Mouse (Mus musculus) layer of hippocampus, adult 9-11 months (tissue): ENCODE measurements around the gene Tcl1b1.
"Not testable (repeated sequence)": the region's sequence is repeated elsewhere in the genome, so short reads cannot be mapped to it uniquely, and the experiment has no call there.

Experiments used
- DNase-seq: peaks from one replicate; pipeline ENCODE4 v3.0.0; 2022

Tcl1b1 gene

DNA sequence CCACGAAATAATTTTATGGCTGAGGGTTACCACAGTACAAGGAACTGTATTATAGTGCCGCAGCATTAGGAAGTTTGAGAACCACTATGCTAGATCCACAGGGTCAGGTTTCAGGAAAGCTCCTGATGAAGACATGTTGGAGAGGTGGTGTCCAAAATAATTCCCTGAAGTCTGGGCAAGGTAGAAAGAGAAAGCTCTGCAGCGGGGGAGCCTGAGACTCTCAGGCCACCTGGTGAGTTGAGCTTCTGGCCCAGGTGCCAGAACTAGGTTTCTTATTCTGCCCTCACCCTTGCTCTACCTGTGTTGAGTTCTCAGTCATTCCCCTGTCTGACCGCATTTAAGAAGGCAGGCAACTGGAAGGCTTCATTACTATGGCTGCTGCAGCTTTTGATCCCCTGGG is at the start of gene Tcl1b1:
TSS of gene Tcl1b1 (plus strand) at position 301 of the 400 bp plus-strand sequence.
- no peak for DNase-seq

DNA sequence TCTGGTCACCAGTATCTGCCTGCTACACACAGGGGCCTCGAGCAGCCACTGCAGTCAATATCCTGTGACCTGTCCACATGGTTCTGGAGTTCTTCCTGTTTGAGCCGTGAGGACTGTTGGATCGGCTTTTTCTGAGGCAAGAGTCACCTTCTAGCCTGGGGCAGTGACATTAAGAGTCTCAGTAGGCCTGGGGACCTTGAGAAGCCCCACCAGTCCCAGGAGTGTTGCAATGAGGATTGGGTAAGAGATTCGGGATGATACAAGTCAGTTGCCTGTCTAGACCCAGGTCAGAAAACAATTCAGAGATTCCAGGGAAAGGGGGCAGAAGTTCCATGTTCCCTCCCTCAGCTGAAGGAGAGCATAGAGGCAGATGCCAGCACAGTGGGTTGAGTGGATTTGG is 49.7 kb upstream of the Tcl1b1 start:
- DNase-seq = no peak

DNA sequence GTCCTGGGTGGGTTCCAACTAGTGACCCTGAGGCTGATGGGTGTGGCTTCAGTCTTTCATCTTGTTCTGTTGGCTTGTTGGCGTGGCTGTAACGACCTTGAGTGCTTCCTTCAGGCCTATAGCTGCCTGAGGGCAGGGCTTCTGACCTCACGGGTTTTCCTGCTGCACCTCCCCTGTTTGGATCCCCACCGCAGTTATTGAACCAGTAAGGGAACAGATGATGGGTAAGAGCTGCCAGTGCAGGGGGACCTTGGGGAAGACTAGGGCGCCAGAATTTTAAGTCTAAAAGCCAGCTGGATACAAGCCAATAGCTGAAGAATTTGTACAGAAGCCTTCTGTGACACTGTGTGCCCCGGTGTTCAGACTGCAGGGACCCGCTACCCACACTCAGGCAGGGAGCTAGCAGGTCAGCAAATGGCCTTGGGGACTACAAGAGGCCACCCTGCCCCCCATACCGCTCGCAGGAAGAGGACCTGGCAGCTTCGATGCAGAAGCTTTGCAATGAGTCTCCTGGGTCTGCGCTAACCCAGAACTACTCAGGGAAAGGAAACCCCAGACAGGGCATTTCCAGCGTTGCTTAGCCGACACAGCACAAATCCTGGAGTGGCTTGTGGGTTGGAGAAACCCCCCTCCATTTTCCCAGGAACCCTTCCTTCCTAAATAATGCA is 47.0 kb upstream of the Tcl1b1 start:
- DNase-seq = no peak

DNA sequence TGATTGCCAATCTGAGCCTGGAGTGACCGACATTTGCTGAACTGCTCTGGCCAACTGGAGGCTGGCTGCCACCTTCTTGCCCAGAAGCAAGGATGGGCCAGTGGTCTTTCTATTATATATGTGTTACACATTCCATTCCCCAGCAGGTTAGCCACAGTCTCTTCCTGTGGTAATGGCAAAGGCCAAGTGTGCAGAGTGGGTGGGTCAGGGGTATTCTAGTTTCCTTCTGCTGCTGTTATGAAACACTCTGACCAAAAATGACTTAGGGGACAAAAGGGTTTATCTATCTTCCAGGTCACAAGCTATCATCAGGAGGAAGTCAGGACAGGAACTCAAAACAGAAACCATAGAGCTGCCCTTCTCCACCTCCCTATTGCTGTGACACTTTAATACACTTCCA is 42.8 kb upstream of the Tcl1b1 start:
- no peak for DNase-seq

DNA sequence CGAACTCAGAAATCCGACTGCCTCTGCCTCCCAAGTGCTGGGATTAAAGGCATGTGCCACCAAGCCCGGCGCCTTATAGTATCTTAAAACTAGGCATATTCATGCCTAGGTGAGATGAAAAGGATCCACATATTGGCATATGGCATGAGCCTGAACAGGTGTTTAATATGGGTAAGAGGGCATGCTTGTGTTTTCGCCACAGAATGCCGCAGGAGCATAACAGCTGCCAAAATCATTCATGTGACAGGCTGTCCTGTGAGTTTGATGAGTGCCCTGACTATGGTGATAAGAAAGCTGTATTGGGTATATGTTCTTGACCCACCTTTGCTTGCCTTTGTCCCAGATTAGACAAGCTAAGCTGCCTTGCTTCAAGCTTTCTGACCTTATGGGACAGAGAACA is 34.1 kb upstream of the Tcl1b1 start:
- DNase-seq = no peak

DNA sequence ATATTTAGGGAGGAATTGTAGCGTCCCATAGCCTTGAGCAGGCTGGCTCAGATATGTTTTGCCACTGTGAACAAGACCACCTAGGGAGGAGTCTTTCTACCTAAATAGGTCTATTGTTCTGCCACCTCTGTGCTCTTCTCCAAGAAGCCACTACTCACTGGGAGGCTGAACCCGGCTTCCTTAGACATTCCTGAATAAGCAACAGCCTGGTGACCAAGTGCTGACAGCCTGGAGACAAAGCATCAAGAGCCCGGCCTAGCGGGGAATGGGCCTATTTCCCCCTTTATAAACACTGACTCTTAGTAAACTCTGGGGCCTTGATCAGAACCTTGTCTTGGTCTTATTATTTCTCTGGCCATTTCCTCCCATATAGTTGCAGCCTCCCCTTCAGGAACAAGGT is 33.0 kb upstream of the Tcl1b1 start:
- DNase-seq = no peak

DNA sequence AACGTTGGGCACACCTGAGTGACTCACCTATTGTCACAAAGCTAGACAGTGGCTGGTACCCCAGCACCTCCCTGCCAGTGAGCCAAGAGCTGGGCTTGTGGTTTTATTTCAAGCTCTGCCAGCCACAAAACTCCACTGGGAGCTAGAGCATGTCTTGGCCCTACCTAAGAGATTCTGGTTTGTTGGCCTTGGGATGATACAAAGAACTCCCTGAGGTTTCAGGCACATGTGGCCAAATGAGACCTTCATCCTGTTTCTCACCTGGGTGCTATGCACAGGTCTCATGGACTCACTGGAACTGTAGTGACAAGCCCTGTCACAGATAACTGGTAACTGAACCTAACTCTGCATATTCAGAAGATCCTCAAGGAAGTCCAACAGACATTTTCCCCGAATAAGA is 31.9 kb upstream of the Tcl1b1 start:
- no peak for DNase-seq

DNA sequence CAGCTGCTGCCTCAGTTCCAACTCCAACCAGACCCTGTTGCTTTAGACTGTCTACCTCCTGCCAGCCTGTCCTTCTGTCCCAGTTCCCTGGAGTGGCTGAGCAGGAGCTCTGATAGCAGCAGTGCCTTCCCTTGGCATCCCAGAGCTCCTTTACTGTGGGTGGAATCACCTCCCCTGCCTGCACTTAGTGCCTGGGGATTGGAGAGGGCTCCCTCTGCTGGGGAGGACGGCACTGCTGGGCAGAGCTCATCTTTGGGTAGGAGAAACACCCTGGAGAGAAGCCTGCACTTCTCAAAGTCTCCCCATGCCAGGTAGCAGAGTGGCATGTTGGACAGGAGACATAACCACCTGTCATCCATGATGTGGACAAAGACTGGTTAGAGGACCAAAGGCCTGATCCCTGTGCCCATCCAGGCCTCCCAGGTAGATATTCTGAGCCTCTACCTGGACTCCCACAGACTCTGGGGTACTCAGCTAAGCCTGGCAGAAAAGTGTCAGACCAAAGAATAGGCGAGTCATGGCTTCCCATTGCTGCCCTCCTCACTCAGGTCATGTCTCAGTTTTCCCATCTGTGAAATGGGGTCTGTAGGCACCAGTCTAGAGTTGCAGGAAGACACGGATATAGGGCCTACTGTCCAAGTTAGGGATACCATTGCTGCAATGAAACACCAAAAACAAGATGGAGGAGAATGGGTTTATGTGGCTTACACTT is 29.8 kb upstream of the Tcl1b1 start:
- DNase-seq = not testable (repeated sequence)

DNA sequence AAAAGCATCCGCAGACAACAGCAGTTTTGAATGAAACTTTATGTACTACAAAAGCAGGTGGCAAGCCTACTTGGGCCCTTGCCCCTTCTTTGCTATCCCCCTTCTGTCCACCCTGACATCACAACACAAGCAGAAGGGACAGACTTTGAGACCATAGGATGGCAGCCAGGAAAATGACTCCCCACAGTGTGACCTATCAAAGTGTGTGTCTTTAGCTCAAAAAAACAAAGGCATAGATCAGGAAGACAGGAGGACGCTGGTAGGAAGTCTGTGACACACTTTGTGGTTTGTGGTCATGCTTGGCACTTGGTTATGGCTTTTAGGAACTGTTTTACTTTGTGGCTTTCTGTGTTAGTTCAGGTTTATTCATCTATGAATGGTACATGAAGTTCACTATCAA is 25.3 kb upstream of the Tcl1b1 start:
- not testable (repeated sequence) for DNase-seq

DNA sequence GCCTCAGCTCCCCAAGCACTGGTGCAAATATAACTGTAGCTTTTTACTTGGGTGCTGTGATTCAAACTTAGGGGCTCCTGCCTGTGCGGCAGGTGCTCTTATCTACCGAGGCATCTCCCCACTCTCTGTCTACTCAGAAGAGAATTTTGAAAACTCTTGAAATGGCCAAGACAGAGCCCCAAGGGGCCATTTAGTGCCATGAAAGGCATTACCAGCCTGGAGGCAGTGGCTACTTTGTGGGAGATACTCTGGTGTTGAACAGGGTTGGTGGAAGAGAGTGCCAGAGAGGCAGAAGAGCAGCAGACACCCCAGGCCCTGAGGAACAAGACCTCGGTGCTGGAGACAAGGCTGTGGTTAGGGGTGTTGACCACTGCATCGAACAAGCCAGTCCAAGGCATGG is 24.7 kb upstream of the Tcl1b1 start:
- DNase-seq = not testable (repeated sequence)

DNA sequence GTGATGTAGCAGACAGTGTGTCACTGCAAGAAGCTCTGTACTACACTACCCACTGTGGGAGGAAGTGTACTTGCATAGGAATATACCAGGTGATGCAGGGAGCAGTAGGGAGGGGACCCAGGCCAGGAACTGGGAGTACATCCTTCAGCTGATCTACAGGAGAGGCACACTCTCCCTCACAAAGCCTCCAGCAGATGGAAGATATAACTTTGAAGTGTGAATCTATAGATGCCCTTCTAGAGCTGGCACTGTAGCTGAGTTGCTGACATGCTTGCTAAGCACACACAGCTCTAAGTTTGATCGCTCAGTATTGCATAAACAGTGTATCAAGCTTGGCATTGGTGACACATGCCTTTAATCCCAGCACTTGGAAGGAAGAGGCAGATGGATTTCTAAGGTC is 21.8 kb upstream of the Tcl1b1 start:
- DNase-seq = not testable (repeated sequence)

DNA sequence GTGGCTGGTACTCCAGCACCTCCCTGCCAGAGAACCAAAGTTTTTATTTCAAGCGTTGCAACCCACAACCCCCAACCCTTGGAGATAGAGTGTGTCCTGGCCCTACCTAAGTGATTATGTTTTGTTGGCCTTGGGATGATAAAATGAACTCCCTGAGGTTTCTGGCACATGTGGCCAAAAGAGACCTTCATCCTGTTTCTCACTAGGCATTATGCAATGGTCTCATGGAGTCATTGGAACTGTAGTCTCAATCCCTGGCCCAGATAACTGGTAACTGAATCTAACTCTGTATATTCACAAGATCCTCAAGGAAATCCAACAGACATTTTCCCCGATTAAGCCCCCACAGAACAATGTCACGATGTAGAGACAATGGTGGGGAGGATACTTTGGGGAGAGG is 16.4 kb upstream of the Tcl1b1 start:
- no peak for DNase-seq

DNA sequence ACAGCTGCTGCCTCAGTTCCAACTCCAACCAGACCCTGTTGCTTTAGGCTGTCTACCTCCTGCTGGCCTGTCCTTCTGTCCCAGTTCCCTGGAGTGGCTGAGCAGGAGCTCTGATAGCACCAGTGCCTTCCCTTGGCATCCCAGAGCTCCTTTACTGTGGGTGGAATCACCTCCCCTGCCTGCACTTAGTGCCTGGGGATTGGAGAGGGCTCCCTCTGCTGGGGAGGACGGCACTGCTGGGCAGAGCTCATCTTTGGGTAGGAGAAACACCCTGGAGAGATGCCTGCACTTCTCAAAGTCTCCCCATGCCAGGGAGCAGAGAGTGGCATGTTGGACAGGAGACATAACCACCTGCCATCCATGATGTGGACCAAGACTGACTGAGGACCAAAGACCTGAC is 14.6 kb upstream of the Tcl1b1 start:
- DNase-seq = not testable (repeated sequence)

DNA sequence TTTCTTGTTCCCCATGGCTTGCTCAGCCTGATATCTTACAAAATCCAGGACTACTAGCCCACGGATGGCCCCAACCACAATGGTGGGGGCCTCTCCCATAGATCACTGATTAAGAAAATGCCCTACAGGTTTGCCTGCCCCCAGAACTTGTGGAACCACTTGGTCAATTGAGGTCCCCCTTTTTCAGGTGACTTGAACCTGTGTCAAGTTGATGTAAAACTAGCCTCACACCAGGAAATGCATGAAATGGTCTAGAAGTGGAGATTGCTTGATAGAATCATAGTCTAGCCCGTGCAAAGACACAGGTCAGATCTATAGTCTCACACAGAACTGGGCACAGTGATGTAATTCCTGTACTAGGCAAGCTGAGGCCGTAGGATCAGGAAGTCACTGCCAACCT is 13.8 kb upstream of the Tcl1b1 start, which contains the start of gene Tcl1b2:
TSS of gene Tcl1b2 (plus strand) at position 301 of the 400 bp plus-strand sequence.
- no peak for DNase-seq

DNA sequence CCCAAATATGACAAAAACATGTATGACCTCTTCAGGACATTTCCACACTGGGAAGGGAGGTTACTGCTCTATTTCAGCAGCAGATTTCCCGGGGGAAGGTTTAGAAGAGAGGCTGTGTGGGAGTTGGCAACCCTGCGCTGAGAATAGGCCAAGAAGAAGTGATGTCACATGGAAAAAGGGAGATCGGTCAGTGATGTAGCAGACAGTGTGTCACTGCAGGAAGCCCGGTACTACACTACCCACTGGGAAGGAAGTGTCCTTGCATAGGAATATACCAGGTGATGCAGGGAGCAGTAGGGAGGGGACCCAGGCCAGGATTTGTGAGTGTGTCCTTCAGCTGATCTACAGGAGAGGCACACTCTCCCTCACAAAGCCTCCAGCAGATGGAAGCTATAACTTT is 4.2 kb upstream of the Tcl1b1 start:
- not testable (repeated sequence) for DNase-seq

DNA sequence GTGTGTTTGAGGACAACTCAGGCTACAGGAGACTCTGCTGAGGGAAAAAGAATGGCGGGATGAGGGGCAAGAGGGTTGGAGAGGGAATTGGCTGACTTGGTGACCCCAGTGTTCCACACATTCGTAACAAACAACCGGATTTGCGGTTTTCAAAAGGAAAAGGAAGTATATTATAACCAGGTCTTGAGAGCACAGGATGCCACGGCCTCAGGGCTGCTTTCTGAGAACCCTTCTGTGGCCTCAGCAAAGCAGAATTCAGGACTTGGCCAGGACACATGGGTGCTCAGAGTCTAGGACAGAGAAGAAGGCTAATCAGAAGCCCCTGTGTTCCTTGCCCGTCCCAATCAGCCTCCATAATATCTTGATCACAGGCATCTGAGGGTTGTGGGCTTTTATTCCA is 648 bp upstream of the Tcl1b1 start:
- no peak for DNase-seq

DNA sequence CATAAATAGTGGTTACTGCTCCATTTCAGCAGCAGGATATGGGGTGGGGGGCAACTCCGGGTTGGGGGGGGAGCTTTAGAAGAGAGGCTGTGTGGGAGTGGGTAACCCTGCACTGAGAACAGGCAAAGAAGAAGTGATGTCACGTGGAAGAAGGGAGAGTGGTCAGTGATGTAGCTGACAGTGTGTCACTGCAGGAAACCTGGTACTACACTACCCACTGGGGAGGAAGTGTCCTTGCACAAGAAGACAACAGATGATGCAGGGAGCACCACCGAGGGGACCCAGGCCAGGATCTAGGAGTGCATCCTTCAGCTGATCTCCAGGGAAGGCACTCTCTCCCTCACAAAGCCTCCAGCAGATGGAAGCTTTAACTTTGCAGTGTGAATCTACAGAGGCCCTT is 7.2 kb downstream of the Tcl1b1 start:
- no peak for DNase-seq

DNA sequence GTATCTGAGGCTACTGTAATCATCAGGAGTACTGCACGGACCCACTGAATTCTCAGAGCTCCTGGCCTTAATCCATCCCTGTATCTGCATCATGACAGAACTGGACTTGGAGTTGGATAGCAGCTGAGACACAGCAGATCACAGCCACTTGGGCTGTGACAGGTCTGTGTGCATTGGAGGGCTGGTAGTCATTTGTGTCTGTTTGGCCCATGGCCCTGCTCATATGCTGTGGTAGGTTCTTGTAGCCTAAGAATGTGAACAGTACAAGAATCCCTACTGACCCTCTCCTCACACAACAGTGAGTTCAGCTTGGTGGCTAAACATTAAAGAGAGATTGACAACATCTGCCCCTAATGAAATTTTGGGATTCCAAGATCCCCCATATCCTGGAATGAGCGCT is 13.9 kb downstream of the Tcl1b1 start:
- no peak for DNase-seq

DNA sequence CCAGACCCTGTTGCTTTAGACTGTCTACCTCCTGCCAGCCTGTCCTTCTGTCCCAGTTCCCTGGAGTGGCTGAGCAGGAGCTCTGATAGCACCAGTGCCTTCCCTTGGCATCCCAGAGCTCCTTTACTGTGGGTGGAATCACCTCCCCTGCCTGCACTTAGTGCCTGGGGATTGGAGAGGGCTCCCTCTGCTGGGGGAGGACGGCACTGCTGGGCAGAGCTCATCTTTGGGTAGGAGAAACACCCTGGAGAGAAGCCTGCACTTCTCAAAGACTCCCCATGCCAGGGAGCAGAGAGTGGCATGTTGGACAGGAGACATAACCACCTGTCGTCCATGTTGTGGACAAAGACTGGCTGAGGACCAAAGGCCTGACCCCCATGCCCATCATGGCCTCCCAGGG is 14.8 kb downstream of the Tcl1b1 start:
- peak; percentile 5 for DNase-seq

DNA sequence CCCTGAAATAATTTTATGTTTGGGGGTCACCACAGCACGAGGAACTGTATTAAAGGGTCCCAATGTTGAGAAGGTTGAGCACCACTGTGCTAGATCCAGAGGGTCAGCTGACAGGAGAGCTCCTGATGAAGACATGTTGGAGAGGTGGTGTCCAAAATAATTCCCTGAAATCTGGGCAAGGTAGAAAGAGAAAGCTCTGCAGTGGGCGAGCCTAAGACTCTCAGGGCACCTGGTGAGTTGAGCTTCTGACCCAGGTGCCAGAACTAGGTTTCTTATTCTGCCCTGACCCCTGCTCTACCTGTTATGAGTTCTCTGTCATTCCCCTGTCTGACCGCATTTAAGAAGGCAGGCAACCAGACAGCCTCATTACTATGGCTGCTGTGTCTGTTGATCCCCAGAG is 16.6 kb downstream of the Tcl1b1 start, which contains the start of gene Tcl1b5:
TSS of gene Tcl1b5 (plus strand) at position 301 of the 400 bp plus-strand sequence.
- not testable (repeated sequence) for DNase-seq

DNA sequence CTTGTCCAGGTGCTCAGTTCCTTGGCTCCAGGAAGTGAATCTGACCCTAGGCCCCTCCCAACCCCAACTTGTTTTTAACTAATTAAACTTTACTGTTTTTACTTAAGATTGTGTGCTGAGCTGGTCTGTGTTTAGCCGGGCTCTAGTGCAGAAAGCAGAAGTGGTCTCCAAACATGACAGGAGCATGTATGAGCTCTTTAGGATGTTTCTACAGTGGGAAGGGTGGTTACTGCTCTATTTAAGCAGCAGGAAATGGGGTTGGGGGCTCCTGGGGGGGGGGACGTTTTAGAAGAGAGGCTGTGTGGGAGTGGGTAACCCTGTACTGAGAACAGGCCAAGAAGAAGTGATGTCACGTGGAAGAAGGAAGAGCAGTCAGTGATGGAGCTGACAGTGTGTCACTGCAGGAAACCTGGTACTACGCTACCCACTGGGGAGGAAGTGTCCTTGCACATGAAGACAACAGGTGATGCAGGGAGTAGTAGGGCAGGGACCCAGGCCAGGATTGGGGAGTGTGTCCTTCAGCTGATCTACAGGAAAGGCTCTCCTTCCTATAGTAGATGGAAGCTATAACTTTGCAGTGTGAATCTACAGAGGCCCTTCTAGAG is 21.7 kb downstream of the Tcl1b1 start:
- not testable (repeated sequence) for DNase-seq

DNA sequence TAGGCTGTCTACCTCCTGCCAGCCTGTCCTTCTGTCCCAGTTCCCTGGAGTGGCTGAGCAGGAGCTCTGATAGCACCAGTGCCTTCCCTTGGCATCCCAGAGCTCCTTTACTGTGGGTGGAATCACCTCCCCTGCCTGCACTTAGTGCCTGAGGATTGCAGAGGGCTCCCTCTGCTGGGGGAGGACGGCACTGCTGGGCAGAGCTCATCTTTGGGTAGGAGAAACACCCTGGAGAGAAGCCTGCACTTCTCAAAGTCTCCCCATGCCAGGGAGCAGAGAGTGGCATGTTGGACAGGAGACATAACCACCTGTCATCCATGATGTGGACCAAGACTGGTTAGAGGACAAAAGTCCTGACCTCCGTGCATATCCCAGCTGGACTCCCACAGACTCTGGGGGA is 29.5 kb downstream of the Tcl1b1 start:
- not testable (repeated sequence) for DNase-seq

DNA sequence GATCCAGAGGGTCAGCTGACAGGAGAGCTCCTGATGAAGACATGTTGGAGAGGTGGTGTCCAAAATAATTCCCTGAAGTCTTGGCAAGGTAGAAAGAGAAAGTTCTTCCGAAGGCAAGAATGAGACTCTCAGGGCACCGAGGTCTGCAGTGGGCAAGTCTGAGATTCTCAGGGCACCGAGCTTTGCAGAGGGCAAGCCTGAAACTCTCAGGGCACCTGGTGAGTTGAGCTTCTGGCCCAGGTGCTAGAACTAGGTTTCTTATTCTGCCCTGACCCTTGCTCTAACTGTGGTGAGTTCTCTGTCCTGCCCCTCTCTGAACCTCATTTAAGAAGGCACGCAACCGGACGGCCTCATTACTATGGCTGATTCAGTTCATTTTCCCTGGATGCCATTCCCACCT is 31.3 kb downstream of the Tcl1b1 start, which contains the start of gene Tcl1b3:
TSS of gene Tcl1b3 (plus strand) at position 301 of the 400 bp plus-strand sequence.
- DNase-seq = not testable (repeated sequence)
